Mouse (Mus musculus): Measurements from ENCODE around the gene Zfp651. TPM values are rescaled to one million over a fixed set of nuclear protein-coding genes. Genes with fewer than 3 reads are reported as not detected.

The Zfp651 gene
- polyA plus RNA-seq, 1 experiment, result 36.6 TPM

GRCm38 (mm10) chr9:121741168-121741567, 18.0 kb upstream of the Zfp651 start:
- Histone ChIP-seq H3K4me3 (ENCODE audit: insufficient read depth, low read length) (no peak overlapping the region), H3K4me1 (ENCODE audit: control insufficient read depth, insufficient read depth, low read length) (no peaks in the 10 kb centered on the region), H3K27ac (ENCODE audit: insufficient read depth, low read length) (no peak overlapping the region)
- TF ChIP-seq POLR2A (IDR thresholded peaks at IDR 0.05; ENCODE audit: low read depth, low read length) (no peak), CTCF (IDR thresholded peaks at IDR 0.05; ENCODE audit: borderline replicate concordance, insufficient read depth, low read length) (no peak)

- TF ChIP-seq POLR2A (IDR thresholded peaks at IDR 0.05; ENCODE audit: low read depth, low read length) (no peak), CTCF (IDR thresholded peaks at IDR 0.05; ENCODE audit: borderline replicate concordance, insufficient read depth, low read length) (no peak)
- Histone ChIP-seq H3K27ac (ENCODE audit: insufficient read depth, low read length) (no peak overlapping the region), H3K4me3 (ENCODE audit: insufficient read depth, low read length) (no peak overlapping the region), H3K4me1 (ENCODE audit: control insufficient read depth, insufficient read depth, low read length) (no peaks in the 10 kb centered on the region)
These were observed 15.1 kb upstream of the Zfp651 start for GRCm38 (mm10) chr9:121744051-121744450.

- no peak overlapping the region for H3K27ac ChIP-seq (ENCODE audit: insufficient read depth, low read length)
- TF ChIP-seq POLR2A (IDR thresholded peaks at IDR 0.05; ENCODE audit: low read depth, low read length), result no peak
- no peak for TF ChIP-seq CTCF (IDR thresholded peaks at IDR 0.05; ENCODE audit: borderline replicate concordance, insufficient read depth, low read length)
- H3K4me3 ChIP-seq (ENCODE audit: insufficient read depth, low read length), result no peak overlapping the region
- H3K4me1 ChIP-seq (ENCODE audit: control insufficient read depth, insufficient read depth, low read length), result peaks cover 6% of the 10 kb centered on the region
These were observed 6.4 kb upstream of the Zfp651 start for GRCm38 (mm10) chr9:121752774-121753173.

- Histone ChIP-seq H3K27ac (ENCODE audit: insufficient read depth, low read length) (no peak overlapping the region), H3K4me3 (ENCODE audit: insufficient read depth, low read length) (no peak overlapping the region), H3K4me1 (ENCODE audit: control insufficient read depth, insufficient read depth, low read length) (peaks cover 7% of the 10 kb centered on the region)
- no peak for TF ChIP-seq CTCF (IDR thresholded peaks at IDR 0.05; ENCODE audit: borderline replicate concordance, insufficient read depth, low read length)
- no peak for TF ChIP-seq POLR2A (IDR thresholded peaks at IDR 0.05; ENCODE audit: low read depth, low read length)
These were observed 4.5 kb upstream of the Zfp651 start for GRCm38 (mm10) chr9:121754624-121755023.

GRCm38 (mm10) chr9:121756785-121757184, 2.3 kb upstream of the Zfp651 start:
- Histone ChIP-seq H3K27ac (ENCODE audit: insufficient read depth, low read length) (no peak overlapping the region), H3K4me1 (ENCODE audit: control insufficient read depth, insufficient read depth, low read length) (peaks cover 12% of the 10 kb centered on the region)
- no peak for TF ChIP-seq POLR2A (IDR thresholded peaks at IDR 0.05; ENCODE audit: low read depth, low read length)
- TF ChIP-seq CTCF (IDR thresholded peaks at IDR 0.05; ENCODE audit: borderline replicate concordance, insufficient read depth, low read length), result no peak

GRCm38 (mm10) chr9:121757432-121757831, 1.7 kb upstream of the Zfp651 start:
- Histone ChIP-seq H3K4me3 (ENCODE audit: insufficient read depth, low read length) (no peak overlapping the region), H3K4me1 (ENCODE audit: control insufficient read depth, insufficient read depth, low read length) (peaks cover 12% of the 10 kb centered on the region), H3K27ac (ENCODE audit: insufficient read depth, low read length) (peak overlapping the region; percentile 63)
- TF ChIP-seq POLR2A (IDR thresholded peaks at IDR 0.05; ENCODE audit: low read depth, low read length) (peak; percentile 46), CTCF (IDR thresholded peaks at IDR 0.05; ENCODE audit: borderline replicate concordance, insufficient read depth, low read length) (no peak)

More at GRCm38 (mm10) chr9:121756785-121757184, 2.3 kb upstream of the Zfp651 start:
- no peak overlapping the region for H3K4me3 ChIP-seq (ENCODE audit: insufficient read depth, low read length)

GRCm38 (mm10) chr9:121757835-121758814, 1.0 kb upstream of the Zfp651 start:
- H3K4me1 ChIP-seq (ENCODE audit: control insufficient read depth, insufficient read depth, low read length), result peaks cover 12% of the 10 kb centered on the region
- TF ChIP-seq CTCF (IDR thresholded peaks at IDR 0.05; ENCODE audit: borderline replicate concordance, insufficient read depth, low read length) (no peak), POLR2A (IDR thresholded peaks at IDR 0.05; ENCODE audit: low read depth, low read length) (no peak; the same call in 1 of the 2 replicates)

GRCm38 (mm10) chr9:121760271-121761090, 1.4 kb downstream of the Zfp651 start:
- Histone ChIP-seq H3K4me3 (ENCODE audit: insufficient read depth, low read length) (peak overlapping the region; percentile 63), H3K4me1 (ENCODE audit: control insufficient read depth, insufficient read depth, low read length) (peaks cover 12% of the 10 kb centered on the region), H3K27ac (ENCODE audit: insufficient read depth, low read length) (peak overlapping the region; percentile 38)
- TF ChIP-seq CTCF (IDR thresholded peaks at IDR 0.05; ENCODE audit: borderline replicate concordance, insufficient read depth, low read length), result no peak
- peak; percentile 46; the same call in 1 of the 2 replicates for TF ChIP-seq POLR2A (IDR thresholded peaks at IDR 0.05; ENCODE audit: low read depth, low read length)

More at GRCm38 (mm10) chr9:121757835-121758814, 1.0 kb upstream of the Zfp651 start:
- Histone ChIP-seq H3K4me3 (ENCODE audit: insufficient read depth, low read length) (peak overlapping the region; percentile 60; the same call in 1 of the 2 replicates), H3K27ac (ENCODE audit: insufficient read depth, low read length) (peak overlapping the region; percentile 63)

- Histone ChIP-seq H3K4me1 (ENCODE audit: control insufficient read depth, insufficient read depth, low read length) (peaks cover 12% of the 10 kb centered on the region), H3K4me3 (ENCODE audit: insufficient read depth, low read length) (peak overlapping the region; percentile 63), H3K27ac (ENCODE audit: insufficient read depth, low read length) (peak overlapping the region; percentile 38)
- TF ChIP-seq POLR2A (IDR thresholded peaks at IDR 0.05; ENCODE audit: low read depth, low read length) (peak; percentile 69), CTCF (IDR thresholded peaks at IDR 0.05; ENCODE audit: borderline replicate concordance, insufficient read depth, low read length) (no peak)
These were observed 2.0 kb downstream of the Zfp651 start for GRCm38 (mm10) chr9:121761091-121761665.

Measured in embryonic fibroblast, embryonic 13.5 days (primary cell).